Mouse (Mus musculus) stomach, postnatal 0 days (tissue): ENCODE measurements around the gene Cnn2.

Experiments
- CTCF ChIP-seq: IDR thresholded peaks from 2 replicates; pipeline ENCODE4 v1.5.1; 2016; ENCODE audit warnings: antibody characterized with exemption, low read depth, mild to moderate bottlenecking, moderate library complexity
- EP300 ChIP-seq: optimal IDR thresholded peaks from 2 replicates; pipeline ENCODE3; 2016; ENCODE audit warnings: antibody characterized with exemption

DNA sequence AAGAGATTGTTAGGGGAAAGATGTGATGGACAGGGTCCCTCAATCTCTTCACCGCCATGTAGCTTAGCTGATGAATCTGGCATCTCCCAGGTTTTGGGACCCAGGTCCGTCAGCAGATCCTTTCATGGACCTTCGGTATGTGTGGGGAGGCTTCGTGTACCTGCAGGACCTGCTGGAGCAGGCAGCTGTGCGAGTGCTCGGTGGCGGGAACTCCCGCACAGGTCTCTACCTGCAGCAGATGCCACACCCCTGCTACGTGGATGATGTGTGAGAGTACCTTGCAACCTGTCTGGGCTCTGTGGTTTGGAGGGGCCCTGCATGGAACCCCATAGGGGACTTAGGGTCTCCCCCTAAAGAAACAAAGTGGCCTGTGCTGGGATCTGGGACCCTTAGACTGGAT is 13.6 kb downstream of the Cnn2 start:
- TF ChIP-seq CTCF (no peak), EP300 (no peak)
